Mouse (Mus musculus) embryonic fibroblast, embryonic 13.5 days (primary cell): ENCODE measurements at regions not wholly inside any gene's neighbourhood (a gene's known extent, or its start where the extent isn't known, plus 50 kb on each side); places are given as distances from the start of the nearest gene placed in this dataset.

Source experiments
- H3K27ac ChIP-seq: 2 replicates; pipeline ENCODE4 v1.5.1; 2012; ENCODE audit warnings: low read length, control low read depth, inconsistent platforms; ENCODE audit not compliant: insufficient read depth
- H3K4me1 ChIP-seq: 2 replicates; pipeline ENCODE4 v1.6.1; 2011; ENCODE audit warnings: low read length; ENCODE audit not compliant: control insufficient read depth, insufficient read depth
- H3K4me3 ChIP-seq: 2 replicates; pipeline ENCODE4 v1.5.1; 2011; ENCODE audit warnings: mild to moderate bottlenecking, control low read depth, low read length; ENCODE audit not compliant: insufficient read depth
- CTCF ChIP-seq: IDR thresholded peaks from 2 replicates; pipeline ENCODE4 v1.5.1; 2011; ENCODE audit warnings: mild to moderate bottlenecking, control low read depth, low read length, moderate library complexity, borderline replicate concordance; ENCODE audit not compliant: insufficient read depth
- POLR2A ChIP-seq: IDR thresholded peaks from 2 replicates; pipeline ENCODE4 v1.6.1; 2011; ENCODE audit warnings: low read depth, mild to moderate bottlenecking, control low read depth, low read length, moderate library complexity

DNA sequence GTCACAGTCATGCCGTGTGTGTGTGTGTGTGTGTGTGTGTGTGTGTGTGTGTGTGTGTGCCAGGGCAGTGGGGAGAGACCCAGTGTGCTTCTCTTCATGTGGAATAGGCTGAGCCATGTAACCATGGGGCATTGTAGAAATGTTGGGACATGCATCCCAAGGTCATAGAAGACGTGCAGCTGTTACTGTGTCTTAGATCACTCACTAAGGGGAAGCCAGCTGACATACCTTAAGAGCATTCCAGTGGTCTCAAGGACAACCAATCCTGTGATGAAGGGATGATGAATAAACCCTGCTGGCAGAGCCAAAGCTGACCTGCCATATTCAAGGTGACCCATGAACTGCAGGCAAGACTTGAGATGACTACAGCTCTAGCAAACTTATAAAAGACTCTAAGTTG is 75.3 kb upstream of the Klf3 start:
- TF ChIP-seq POLR2A (no peak), CTCF (no peak)
- Histone ChIP-seq H3K4me1 (no peaks in the 10 kb centered on the region), H3K27ac (no peak overlapping the region)

DNA sequence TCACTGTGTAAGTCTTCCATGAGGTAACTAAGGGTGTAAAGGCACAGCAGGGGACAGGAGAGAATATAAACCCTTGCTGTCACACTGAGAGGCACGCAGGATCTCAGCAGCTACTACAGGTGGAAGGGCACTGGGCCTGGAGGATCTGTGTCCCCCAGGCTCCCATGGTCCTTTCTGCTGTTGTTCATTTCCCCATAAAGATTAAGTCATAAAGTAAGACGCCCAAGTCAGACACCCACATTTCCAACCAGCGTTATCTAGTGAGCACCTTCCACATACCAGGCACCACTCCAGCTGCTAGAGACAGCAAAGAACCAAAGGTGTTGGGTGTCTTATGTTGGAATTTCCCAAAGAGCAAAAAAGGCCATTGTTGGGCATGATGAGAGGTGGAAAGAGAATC is 70.8 kb upstream of the Klf3 start:
- Histone ChIP-seq H3K4me1 (no peaks in the 10 kb centered on the region), H3K4me3 (no peak overlapping the region), H3K27ac (no peak overlapping the region)
- TF ChIP-seq CTCF (no peak), POLR2A (no peak)

More for the DNA sequence above, 75.3 kb upstream of the Klf3 start:
- H3K4me3 ChIP-seq = no peak overlapping the region

DNA sequence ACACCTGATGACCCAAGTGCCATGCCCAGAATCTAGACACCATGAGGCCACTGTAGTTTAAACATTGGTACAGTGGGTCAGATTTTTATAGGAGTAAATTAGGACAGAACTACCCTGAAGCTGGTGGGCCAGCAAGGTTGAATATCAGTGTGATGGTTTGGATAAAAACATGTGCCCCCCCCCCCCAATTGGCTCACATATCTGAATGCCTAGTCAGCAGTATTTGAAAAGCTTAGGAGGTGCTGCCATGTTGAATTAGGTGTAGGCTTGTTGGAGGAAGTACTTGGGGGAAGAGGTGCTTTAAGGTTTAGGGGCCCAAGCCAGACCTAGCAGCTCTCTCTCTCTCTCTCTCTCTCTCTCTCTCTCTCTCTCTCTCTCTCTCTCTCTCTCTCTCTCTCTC is 66.2 kb upstream of the Klf3 start:
- H3K27ac ChIP-seq = no peak overlapping the region
- no peak overlapping the region for H3K4me3 ChIP-seq
- TF ChIP-seq POLR2A = no peak
- no peak for TF ChIP-seq CTCF
- H3K4me1 ChIP-seq = peaks cover 10% of the 10 kb centered on the region

DNA sequence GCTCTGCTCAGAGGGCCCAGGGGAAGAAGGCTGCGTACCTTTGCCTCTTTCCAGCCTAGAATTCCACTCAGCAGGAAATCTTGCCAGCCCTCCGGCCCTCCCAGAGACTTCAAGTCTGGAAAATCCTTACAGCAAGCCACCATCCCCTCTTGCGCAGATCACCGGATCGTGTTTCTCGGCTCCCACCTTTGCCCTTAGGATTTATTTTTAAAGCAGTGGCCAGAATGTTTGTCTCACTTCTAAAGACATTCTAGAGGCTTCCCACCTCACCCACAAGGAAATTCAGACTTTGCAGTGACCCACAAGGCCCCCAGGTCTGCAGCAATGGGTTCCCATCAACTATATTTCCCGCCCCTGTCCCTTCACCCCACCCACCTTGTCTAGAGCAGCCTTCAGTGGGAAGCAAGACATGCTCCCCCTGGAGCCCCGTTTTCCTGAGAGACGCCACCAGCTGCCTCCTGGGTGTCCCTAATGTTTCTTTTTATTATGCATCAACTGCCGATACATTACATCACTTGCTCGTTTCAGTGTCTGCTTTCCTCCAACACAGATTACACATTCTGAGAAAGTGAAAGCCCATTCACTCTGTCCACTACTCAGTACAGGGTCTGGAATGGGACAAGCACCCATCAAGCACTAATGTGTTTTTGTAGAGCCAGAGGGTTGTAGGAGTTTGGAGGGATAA is 65.0 kb upstream of the Klf3 start:
- Histone ChIP-seq H3K4me1 (peaks cover 10% of the 10 kb centered on the region), H3K4me3 (no peak overlapping the region), H3K27ac (no peak overlapping the region)
- TF ChIP-seq POLR2A = no peak
- TF ChIP-seq CTCF = no peak

DNA sequence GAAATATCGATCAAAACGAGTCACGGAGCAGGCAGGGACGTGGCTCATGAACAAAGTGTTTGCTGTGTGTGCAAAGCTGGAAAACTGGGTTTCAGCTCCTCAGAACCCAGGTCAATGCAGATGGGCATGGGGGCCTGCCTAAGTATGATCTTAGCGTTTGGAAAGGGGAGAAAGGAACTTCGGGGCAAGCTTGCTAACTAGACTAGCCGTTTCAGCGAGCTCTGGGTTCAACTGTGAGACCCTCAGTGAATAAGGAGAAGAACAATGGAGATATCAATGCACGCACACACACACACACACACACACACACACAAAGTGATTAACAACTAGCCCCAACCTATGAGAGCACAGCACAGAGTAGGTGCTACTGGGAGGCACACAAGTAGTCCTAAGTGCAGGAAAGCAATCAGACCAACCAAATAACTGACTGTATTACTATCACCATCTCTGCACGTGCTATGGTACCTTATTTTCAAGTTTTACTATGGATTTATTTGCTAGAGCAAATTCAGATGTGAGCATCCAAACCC is 64.3 kb upstream of the Klf3 start:
- no peak overlapping the region for H3K27ac ChIP-seq
- TF ChIP-seq POLR2A (no peak), CTCF (no peak)
- H3K4me3 ChIP-seq = no peak overlapping the region
- H3K4me1 ChIP-seq = peaks cover 10% of the 10 kb centered on the region

DNA sequence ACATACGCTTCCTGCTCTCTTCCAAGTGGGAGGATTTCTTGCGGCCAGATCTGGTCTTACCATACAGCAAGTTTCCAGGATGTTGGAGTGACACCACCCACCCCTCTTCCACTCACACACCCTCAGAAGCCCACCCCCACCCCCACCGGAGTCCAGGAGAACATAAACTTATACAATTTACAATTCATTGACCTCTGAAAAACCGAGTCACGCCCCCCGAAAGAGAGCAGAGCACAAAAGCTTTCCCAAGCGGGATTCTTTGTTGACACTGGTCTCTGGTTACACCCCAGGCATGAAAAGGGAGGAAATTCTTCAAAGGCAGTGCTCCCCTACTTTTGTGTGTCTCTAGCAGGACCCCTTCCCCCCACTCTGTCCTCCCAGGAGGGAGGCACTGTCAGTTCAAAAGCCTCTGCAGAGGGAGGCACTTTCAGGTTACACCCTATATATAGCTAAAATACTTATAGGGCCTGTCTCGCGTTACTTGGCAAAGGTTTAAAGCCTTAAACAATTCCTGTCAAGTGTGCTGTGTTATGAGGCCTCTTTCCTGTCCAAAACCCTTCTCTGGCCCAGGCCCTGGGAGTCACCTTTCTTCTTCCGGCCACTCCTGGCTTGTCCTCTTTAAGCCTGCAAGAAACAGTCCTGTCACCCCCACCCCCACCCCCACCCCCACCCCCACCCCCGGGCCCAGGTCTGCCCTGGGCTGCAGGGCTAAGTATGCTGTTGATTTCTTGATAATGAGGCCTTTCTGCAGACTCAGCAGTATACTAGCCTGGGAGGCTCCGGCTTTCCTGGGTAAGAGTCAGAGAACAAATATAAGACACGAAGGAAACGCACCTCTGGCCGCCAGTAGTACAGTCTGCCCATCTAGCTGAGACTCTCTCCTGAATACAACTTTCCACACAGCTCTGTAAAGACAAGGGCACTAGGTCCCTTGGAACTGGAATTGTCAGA is 63.6 kb upstream of the Klf3 start:
- Histone ChIP-seq H3K27ac (no peak overlapping the region), H3K4me3 (no peak overlapping the region), H3K4me1 (peaks cover 10% of the 10 kb centered on the region)
- TF ChIP-seq POLR2A (no peak), CTCF (no peak)

DNA sequence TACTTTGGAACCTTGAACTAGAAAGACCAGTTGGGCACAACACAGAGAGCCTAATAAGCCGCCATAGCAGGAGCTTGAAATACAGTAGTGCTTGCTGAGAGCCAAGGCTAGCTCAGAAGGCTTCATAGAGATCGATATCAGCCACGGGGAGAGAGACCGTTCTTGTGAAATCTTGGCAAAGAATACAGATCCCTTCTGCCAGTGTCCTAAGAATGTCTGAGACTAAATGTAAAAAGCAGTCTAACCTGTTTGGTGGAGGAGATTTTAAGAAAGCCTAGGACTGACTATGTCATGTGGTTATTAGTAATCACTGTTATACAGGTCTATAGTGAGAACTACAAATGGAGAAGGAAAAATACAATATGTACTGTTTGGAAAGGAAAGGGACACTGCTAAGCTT is 59.1 kb upstream of the Klf3 start:
- peaks cover 3% of the 10 kb centered on the region; the same call in 1 of the 2 replicates for H3K4me1 ChIP-seq
- no peak overlapping the region for H3K4me3 ChIP-seq
- no peak overlapping the region for H3K27ac ChIP-seq
- TF ChIP-seq POLR2A = no peak
- no peak for TF ChIP-seq CTCF

DNA sequence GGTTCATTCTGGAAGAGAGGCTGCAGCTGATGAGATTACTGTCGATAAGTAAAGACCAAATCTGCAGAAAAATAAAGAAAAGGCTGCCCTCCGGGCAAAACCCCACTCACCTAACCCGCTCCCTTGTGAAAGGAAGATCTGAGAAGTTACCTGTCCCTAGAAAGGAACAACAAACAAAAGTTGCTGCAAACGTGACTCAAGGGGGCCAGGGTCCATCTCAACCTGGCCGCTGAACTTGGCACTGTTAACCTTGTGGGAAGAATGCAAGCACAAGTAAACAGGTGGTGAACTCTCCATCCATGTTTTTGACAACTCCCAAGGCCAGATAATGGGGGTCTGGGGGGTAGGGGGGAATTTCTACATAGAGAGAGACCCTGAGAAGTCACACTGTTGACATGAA is 58.7 kb upstream of the Klf3 start:
- Histone ChIP-seq H3K27ac (no peak overlapping the region), H3K4me1 (peaks cover 2% of the 10 kb centered on the region; the same call in 1 of the 2 replicates), H3K4me3 (no peak overlapping the region)
- TF ChIP-seq POLR2A (no peak), CTCF (no peak)

DNA sequence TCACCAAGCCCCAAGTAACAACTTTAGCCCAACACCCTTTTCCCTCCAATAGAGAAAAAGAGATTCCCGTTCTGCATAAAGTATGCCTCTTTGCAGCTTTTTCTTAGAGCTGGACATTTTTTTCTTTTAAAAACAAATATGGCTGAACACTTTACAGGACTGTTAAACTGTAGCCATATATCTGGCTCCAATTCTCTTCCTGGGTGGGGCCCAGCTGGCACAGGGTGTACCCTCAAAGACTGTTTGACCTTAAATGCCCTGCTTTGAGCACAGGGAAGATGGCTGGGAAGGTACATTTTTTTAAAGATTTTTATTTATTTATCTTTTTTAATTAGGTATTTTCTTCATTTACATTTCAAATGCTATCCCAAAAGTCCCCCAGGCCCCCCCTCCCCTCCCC is 55.7 kb upstream of the Klf3 start:
- no peak for TF ChIP-seq POLR2A
- no peak for TF ChIP-seq CTCF
- Histone ChIP-seq H3K4me3 (no peak overlapping the region), H3K27ac (no peak overlapping the region), H3K4me1 (no peaks in the 10 kb centered on the region)

DNA sequence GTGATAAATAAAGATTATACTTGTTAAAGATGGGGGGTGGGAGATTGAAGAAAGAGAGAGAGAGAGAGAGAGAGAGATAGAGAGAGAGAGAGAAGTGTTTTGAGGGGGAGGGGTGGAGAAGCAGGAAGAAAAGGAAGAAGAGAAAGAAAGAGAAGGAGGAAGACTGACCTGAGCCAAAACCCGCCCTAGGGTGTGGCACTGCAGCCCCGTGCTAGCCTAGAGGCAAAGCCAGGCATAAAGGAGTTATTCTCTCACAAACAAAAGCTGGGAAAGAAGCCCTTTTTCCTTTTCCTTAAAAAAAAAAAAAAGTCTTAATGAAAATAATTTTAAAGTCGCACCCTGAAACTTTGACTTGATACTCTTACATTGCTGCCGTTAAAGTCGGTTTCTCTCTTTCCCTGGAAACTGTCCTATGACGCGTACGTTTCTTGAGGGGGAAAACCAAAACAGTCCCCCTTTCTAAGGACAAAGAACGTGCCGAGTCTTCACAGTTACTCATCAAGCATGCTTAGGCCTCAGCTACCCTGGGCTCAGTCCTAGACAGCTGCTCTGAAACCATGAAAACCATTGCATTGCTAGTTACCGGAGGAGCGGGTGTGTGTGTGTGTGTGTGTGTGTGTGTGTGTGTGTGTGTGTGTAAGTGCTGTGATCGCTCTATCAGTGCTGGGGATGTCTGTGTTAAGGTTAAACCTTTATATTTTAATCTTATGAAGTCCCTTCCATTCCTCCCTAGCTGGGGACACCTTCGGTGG is 53.6 kb upstream of the Klf3 start:
- no peak overlapping the region for H3K27ac ChIP-seq
- no peaks in the 10 kb centered on the region for H3K4me1 ChIP-seq
- no peak overlapping the region for H3K4me3 ChIP-seq
- TF ChIP-seq POLR2A = no peak
- no peak for TF ChIP-seq CTCF
